Mouse (Mus musculus) CD4-positive helper T cell, adult 2 months (primary cell): ENCODE measurements around the gene Slc30a10.

Experiments used
- DNase-seq: peaks from one replicate; pipeline ENCODE4 v3.0.0-alpha.2; 2012; ENCODE audit warnings: low read depth, missing footprints, low spot score

Slc30a10 gene

GRCm38 (mm10) chr1:185517566-185517965 is 62.9 kb downstream of the Slc30a10 start:
- DNase-seq, result peak; percentile 5
